Comparison of ENCODE assay signal across 8 mouse cellular contexts in the genomic region with DNA sequence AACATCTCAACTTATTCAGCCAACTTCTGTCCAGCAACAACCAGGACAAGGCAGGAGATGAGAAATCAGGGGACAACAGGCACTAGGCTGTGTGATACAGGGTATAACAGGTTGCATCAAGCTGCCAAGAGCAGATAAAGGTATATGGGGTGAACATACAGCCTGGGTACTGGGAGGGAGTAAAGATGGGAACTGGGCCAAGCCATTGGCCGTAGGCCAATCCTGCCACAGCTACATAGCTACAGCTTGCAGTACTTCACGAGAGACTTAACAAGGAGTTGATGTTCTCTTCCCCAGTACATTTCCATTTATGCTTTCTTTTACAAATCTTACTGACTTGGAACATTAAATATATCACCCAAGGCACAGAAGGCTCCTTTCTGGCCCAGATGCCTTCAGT.
DNase-seq lines count a peak whose midpoint lies in the region; TF ChIP-seq lines count a peak whose summit lies in the region.

No protein-coding gene starts in this region.

- intact Hi-C loops in left cerebral cortex, postnatal 36 days (cut with DNase I), result no loop called here

- no peak for TF ChIP-seq CTCF in brain, embryonic 14.5 days (IDR thresholded peaks at IDR 0.05; ENCODE audit: borderline replicate concordance, extremely low read depth, insufficient read depth, insufficient read length)

- TF ChIP-seq POLR2A in brain, embryonic 14.5 days (IDR thresholded peaks at IDR 0.05; ENCODE audit: borderline replicate concordance, extremely low read depth, insufficient read depth, insufficient read length, poor library complexity, severe bottlenecking), result no peak

- DNase-seq in cerebellum, postnatal 36 days, result peak; percentile 15 to 29
- DNase-seq in cerebellum, adult 11-12 months, result no peak
- DNase-seq in left cerebral cortex, adult 18-20 months (ENCODE audit: low spot score in 2 of 2), result peak; percentile 62 to 75
- no peak for DNase-seq in left cerebral cortex, adult 11 months (ENCODE audit: low spot score)
- DNase-seq in brain, embryonic 14.5 days (ENCODE audit: low read depth), result peak; percentile 83
- DNase-seq in left cerebral cortex, postnatal 36 days (ENCODE audit: low spot score in 2 of 2), result peak; percentile 51 to 61
- no peak for DNase-seq in thymus, postnatal 25 days
- no peak for DNase-seq in B cell, adult 2 months

Comparison
In these comparisons a context has a peak if more than half of its experiments do, and no peak if none do; other contexts are left out.
1. DNase-seq: peak in cerebellum, postnatal 36 days (2 of 2), left cerebral cortex, adult 18-20 months (2 of 2), brain, embryonic 14.5 days (single experiment) and left cerebral cortex, postnatal 36 days (2 of 2); none in cerebellum, adult 11-12 months (single experiment), left cerebral cortex, adult 11 months (single experiment), thymus, postnatal 25 days (single experiment) and B cell, adult 2 months (0 of 2).